Mouse (Mus musculus) left cerebral cortex, postnatal 36 days (tissue): ENCODE results near the gene Col11a2. TPM values are rescaled to one million over a fixed set of nuclear protein-coding genes. Genes with fewer than 3 reads are reported as not detected.
"Not testable (repeated sequence)": the region's sequence is repeated elsewhere in the genome, so short reads cannot be mapped to it uniquely, and the experiment has no call there.

Experiments
- DNase-seq, 2 experiments: peaks; one replicate each; pipeline ENCODE4 v3.0.0; 2021 to 2022; ENCODE audit warnings: low spot score in 2 of 2, mixed read lengths in 1 of 2
- intact Hi-C: fragments of 180-260 bp; cut with DNase I; formaldehyde crosslinking; loops from one replicate; pipeline ENCODE4 v1.15.1; 2025
- total RNA-seq, 2 experiments: library from RNA; stranded (reverse); gene quantifications; 2 replicates each; pipeline ENCODE4 v1.2.3; 2021

Gene Col11a2
- total RNA-seq: 10 to 100 TPM; 15.1 to 16.3 TPM

DNA sequence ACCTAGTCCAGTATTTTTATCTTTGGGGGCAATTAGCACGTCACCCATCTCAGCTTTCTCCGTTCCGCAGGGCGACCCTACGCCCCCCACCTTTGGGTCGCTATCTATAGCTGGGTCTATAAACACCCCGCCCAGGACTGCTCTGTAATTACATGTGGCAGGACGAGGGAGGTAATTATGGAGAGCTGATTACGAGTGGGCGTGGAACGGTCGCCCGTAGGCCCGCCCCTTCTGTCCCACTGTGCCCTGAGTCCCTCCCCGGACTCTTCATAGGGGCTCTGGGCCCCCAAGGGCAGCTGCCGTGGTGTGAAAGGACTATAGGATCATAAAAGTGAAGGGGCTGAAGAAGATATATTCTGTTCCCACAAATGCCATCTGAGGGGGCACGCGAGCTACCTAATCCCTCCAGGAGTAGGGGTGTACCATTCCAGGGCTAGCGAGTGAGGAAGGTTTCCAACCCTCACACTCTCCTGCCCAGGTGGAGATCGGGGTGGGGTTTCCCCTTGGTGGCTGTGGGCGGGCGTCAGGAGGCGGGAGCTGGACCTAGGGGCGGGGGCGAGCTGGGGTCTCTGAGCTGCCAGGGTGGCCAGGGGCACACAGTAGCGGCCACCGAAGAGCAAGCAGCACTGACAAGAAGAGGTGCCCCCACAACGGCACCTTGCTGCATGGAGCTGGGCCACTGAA lies at the start of gene Col11a2:
Col11a2 (plus strand) TSS at position 560 of the 684 bp plus-strand sequence.
- no peak for DNase-seq
- intact Hi-C loops: loop anchor here (10.0 kb wide), 1 partner anchor 556 kb away; the partner anchor contains the start of genes Ager and Pbx2

DNA sequence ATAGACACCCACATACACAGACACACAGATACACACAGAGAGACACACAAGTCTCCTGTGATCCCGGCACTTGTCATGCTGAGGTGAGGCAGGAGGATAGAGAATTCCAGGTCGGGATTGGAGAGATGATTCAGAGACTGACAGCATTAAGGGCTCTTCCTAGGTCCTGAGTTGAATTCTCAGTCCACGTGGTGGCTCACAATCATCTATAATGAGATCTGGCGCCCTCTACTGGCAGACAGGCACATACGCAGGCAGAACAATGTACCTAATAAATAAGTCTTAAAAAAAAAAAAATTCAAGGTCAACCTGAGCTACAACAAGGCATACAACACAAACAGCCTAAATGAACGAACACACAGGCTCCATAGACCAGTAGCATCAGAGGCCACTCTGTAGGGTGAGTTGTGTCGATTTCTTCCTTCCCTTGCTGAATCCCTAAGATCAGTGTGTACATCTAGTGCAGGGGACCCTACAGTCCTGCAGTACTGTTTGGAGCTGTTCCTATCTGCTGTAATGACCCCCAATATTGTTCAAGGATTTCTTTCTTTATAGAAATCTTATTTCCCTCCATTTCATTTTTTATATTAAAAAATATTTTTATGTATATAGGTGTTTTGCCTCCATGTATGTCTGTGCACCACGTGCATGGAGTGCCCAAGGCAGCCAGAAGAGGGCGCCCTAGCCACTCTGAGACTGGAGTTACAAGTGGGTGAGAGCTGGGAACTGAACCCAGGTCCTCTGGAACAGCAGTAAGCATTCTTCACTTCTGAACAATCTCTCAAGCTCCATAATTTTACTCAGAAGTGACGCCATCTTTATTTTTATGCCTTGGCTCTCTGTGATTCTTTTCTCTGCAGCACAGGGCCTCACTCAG lies 47.2 kb upstream of the Col11a2 start:
- DNase-seq: no peak
- intact Hi-C loops: no loop called here

DNA sequence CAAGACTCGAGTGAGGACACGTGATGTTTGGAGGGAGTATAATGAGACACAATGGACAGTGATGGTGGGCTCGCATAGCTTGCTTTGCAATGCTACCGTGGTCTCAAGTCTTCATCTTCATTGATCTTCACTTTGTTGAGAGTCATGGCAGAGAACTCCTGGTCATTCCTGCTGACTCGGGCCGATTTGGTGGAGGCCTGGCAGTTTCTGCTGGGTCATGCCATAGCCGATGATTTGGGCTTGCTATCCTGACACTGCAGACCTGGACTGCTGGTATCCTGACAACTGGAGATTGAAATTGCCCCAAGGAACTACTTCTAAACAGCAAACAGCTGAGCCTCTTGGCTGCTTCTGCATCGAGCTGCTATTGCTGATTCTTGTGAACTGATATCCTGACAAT lies 44.3 kb upstream of the Col11a2 start:
- intact Hi-C loops: loop anchor here (5.0 kb wide), 1 partner anchor 1297 kb away; no protein-coding TSS in a partner anchor
- DNase-seq: no peak

DNA sequence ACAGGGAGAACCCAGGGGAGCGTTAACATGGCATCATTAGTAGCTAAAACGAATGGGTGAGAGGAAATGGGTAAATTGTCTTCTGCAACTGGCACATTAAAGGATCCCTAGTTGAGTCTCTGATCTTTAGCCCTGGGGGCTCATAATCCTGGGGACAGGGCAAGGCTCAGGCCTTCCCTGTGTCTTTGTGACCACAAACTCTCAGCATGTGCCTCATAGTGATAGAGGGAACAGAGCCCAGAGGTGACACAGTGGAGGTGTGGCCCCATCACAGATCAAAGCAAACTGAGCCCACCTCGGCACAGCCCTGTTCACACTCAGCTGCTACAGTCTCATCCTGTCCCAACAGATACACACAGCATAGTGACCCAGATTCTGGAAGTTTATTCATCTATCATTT lies 43.6 kb upstream of the Col11a2 start:
- DNase-seq: no peak
- intact Hi-C loops: loop anchor here (5.0 kb wide), 1 partner anchor 1297 kb away; no protein-coding TSS in a partner anchor

DNA sequence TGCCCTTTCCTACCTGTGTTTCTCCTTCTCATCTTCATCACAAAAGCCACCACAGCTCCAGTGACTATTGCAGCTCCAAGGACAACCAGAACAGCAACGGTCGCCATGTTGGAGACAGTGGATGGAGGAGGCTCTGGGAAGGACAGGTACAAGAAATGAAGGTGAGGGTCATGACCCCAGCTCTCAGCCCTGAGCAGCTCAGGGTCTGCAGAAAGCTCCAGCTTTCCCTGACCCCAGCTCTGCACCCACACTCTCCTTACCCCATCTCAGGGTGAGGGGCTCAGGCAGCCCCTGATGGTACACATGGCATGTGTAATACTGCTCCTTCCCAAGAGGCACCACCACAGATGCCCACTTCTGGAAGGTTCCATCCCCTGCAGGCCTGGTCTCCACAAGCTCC lies 42.2 kb upstream of the Col11a2 start:
- intact Hi-C loops: loop anchor here (5.0 kb wide), 1 partner anchor 1295 kb away; no protein-coding TSS in a partner anchor
- not testable (repeated sequence) for DNase-seq

DNA sequence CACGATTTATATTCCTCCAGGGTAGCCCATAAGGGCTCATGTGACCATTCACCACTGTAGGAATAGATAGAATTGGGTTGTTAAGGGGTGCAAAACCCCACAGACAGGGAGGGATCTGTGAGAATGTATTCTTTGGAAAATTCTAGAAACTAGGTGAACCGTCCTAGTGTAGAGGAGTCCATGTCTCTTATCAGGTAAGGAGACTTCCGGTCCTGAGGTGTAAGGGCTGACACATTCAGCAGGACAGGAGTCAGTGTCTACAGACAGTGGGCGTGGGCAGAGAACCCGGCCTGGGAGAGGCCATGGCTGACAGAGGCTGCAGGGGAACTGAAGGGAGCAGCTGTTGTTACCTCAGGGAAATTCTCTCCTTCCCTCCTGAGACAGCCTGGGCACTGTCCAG lies 40.5 kb upstream of the Col11a2 start:
- DNase-seq: not testable (repeated sequence)
- intact Hi-C loops: loop anchor here (5.0 kb wide), 1 partner anchor 1294 kb away; no protein-coding TSS in a partner anchor

DNA sequence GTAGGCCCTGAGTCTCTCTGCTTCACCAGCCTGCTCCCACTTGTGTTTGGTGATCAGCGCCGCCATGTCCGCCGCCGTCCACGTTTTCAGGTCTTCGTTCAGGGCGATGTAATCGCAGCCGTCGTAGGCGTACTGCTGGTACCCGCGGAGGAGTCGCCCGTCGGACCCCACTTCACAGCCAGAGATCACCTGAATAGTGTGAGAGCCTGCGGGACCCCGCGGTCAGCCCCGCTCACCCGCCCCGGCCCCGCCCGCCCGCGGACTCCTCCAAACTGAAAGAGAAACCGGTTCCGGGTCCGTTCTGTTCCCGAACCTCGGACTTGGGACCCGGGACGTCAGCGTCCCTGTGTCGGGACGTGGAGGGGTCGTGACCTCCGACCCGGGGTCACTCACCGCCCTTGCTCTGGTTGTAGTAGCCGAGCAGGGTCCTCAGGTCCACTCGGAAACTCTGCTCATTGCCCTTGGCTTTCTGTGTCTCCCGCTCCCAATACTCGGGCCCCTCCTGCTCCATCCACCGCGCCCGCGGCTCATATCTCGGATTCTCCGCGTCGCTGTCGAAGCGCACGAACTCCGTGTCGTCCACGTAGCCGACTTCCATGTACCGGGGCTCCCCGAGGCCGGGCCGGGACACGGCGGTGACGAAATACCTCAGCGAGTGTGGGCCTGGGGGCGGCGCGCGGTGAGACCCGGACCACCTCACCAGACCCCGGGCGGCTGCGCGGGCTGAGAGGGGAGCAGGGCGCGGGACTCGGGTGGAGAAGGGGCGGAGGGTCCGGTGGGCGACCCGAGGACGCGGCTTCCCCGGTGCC lies 39.7 kb upstream of the Col11a2 start:
- intact Hi-C loops: loop anchor here (2.0 to 5.0 kb wide), 2 partner anchors 1263 to 1293 kb away; partner anchors contain the start of gene H2-D1
- DNase-seq: no peak

DNA sequence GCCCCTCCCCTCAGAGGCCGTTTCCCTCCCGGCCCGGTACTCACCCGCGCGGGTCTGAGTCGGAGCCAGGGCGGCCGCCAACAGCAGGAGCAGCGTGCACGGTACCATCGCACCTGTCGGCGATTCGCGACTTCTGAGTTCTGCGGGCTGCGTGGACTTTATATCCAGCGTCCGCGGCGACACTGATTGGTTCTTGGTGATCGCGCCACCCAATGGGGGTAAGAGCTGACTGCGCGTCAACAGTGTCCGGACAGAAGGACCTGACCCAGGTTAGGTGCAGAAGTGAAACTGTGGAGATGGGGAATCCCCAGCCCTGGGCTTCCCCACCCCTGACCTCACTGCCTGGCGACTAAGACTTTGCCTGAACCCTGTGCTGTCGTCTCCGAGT lies 39.1 kb upstream of the Col11a2 start, which contains the start of gene H2-K1:
H2-K1 (minus strand) TSS at position 198 of the 388 bp plus-strand sequence.
- intact Hi-C loops: loop anchor here (2.0 kb wide), 1 partner anchor 1263 kb away; the partner anchor contains the start of gene H2-D1
- peak; percentile 56 to 65 for DNase-seq

DNA sequence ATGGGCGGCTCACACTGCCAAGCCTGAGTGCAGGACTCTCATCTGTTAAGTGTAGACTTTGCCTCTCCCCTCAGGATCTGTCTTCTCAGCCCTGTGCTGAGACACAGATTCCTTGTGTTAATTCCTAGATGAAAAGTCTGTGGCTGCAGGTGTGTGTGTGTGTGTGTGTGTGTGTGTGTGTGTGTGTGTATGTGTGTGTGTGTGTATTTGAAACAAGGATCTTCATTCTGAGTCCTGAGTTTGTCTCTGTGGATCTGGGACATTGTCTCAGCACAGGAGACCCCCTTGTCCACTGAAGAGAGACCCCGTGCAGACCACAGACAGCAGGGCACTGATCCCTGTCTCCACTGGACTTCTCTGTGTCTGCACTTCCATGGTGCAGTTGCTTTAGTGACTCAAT lies 38.4 kb upstream of the Col11a2 start:
- intact Hi-C loops: loop anchor here (2.0 kb wide), 1 partner anchor 1262 kb away; the partner anchor contains the start of gene H2-D1
- DNase-seq: not testable (repeated sequence)

DNA sequence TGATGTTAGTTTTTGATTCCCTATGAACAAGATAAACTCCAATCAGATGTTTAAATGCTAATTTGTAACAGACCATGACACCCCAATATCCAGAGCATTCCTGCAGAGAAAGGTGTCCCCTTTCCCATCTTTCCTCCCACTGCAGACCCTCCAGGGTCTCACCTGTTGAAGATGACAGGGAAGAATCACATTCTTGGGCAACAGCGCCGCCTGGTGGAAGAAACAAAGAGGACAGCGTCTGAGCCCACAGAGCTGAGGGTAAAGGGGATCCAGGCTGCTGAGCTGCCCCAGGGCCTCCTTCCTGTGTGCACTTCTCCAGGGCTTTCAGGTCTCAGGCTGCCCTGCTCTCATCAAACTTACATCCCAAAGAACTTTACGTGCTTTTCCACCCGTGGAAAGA lies 35.8 kb upstream of the Col11a2 start:
- DNase-seq: no peak
- intact Hi-C loops: no loop called here

DNA sequence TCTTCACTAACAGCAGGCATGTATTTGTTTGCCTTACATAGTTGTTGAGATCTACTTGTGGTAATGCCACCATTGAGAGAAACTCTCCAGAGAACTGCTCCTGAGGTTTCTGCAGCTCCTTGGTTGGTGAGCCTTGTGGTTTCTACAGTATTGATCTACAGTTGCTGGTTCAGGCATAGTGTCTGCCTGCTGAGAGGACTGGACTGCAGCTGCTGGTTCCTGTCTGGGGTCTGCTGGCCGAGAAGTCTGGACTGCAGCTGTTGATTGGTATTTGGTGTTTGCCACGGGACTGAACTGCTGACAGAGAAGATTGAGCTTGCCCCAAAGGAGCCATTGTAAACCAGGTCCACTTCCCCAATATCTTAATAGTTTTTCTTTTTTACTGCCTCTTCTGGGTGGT lies 32.7 kb upstream of the Col11a2 start:
- intact Hi-C loops: loop anchor here (5.0 kb wide), 1 partner anchor 39 kb away; no protein-coding TSS in a partner anchor
- no peak for DNase-seq

DNA sequence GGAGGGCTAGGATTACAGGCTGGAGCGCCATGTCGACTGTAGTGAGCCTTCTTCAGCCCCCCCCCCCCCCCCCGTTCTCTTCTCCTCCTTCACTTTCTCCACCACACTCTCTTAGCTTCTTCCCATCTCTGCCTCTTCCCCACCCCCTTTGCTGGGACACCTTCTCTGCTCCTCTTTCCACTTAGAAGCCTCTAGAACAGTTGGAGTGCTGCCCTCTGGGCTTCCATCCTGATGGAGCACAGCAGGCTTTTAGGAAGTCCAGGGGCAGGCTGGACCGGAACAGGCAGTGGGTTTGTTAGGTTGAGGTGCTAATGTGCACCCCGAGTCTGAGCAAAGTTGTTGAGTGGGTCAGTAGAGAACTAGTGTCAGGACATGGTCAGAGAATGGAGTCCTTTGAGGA lies 29.1 kb upstream of the Col11a2 start:
- intact Hi-C loops: no loop called here
- DNase-seq: no peak

DNA sequence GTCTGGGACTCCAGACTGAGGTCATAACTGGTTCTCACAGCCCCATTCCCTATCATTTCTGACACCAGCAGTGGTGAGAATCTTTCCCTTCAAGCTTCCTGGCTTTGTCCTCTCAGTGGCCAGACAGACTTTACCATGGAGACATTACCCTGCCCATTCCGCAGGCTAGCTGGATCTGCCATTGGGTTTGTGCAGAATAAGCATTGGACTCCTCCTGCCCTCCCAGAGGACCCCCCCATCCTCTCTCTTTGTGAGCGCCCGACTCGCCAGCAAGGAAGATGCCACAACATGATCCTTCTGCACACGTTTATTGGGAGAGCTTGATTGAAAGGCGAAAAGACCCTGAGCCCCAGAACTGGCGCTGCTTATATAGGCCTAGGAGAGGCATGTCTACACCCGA lies 25.8 kb upstream of the Col11a2 start:
- intact Hi-C loops: no loop called here

DNA sequence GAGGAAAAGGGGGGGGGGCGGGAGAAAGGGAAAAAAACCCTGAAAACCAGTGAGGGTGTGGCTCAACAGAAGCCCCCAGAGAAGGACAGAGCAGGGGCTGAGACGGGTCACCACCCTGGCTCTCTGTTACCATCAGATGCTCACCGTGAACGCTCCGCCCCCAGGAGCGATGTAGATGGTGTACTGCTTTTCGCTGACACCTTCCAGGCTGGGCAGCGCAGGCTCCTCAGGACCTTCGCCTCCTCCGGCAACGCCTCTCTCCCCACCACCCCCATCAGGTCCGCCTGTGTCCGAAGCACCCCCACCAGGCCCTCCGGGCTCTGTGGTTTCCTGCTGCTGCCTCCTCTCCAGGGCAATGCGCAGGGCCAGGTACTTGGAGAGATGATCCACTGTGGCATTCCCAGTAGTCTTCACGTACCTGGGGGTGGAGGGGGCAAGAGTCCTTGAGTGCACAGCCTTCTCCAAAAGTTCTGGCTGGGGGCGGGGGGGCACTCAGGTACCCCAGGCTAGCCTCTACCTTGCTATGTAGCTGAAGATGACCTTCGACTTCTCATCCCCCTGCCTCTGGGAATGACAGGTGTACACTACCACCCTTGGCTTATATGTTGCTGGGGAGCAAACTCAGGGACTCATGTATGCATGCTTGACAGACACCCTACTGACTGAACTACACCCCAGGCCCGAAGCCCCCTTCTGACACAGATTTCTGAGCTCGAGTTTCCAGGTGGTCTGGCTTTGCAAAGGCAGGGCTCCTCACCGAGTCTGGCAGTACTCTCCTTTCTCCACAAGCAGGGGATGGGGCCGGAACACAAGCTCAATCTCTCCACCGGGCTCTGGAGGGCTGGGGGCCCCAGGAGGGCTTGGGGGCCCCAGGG lies 17.5 kb upstream of the Col11a2 start:
- intact Hi-C loops: loop anchor here (1.0 kb wide), 1 partner anchor 63 kb away; no protein-coding TSS in a partner anchor
- no peak for DNase-seq

More for the DNA sequence above, 25.8 kb upstream of the Col11a2 start:
- no peak for DNase-seq

DNA sequence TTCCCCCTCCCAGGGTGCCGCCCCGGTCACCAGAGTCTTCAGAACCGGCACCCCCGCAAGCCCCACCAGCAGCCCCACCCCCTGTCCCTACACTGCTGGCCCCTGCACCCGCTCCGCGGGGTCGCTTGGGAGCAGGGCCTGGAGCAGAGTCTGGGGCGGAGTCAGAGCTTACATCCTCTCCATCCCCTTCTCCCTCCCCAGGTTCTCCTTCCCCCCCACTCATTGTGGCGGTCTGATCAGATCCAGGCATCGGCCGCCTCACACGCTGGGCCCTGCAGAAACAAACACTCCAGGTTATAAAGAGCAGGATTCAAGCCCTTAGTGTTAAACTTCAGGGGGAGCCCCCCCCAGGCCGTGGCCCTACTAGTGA lies 16.8 kb upstream of the Col11a2 start:
- intact Hi-C loops: no loop called here
- DNase-seq: no peak

DNA sequence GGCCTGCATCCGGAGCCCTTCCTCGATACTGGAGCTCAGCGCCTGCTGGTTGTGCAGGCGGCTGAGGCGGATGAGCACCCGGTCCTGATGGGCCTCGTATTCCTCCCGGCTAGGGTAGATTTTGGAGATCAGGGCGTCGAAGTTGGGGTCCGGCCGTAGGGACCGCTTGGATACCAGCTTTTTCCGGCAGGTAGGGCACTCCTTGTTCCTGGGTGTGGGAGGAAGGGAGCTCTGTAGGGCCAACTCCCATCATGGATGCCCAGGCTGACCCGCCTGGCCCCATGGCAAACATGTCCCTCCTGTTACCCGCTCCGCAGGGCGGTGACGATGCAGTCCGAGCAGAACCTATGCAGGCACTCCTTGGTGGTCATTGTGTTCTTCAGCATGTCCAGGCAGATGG lies 16.2 kb upstream of the Col11a2 start:
- no peak for DNase-seq
- intact Hi-C loops: no loop called here

DNA sequence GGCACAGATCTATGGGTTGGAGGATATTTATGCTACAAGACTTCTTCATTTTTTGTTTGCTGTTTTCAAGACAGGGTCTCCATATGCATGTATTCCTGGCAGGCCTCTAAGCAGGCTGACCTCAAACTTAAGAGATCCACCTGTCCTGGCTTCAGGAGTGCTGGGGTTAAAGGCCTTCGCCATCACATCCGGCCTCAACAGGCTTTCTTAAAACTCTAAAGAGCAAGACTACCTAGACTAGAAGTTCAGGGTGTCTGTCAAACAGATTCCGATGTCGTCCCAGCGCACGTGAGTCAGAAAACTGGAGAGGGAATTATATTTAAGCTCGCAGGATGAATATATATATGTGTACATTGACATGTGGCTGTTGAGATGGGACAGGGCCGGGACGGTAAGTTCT lies 15.6 kb upstream of the Col11a2 start:
- intact Hi-C loops: no loop called here
- no peak for DNase-seq

DNA sequence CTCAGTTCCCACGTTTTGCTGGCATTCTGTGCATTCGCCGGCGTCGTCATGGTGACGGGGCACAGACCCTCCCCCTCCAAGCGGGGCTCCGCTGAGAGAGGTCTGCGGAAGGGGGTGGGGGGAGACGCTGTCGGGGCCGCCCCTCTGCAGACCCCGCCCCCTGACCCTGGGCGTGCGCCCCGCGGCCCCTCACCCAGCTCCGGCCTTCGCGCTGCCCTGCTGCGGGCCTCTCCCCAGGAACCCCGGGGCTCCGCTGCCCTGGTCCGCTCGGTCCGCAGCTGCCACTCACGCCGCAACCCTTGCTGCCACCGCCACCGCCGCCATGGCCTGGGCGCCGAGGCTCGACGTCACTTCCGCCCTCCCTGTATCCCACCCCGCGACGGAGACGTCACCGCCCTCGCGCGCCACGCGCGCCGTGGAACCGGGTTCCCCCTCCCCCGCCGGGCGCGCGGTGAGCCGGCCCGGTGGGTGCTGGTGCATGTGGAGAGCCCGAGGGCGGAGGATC lies 14.9 kb upstream of the Col11a2 start, which contains the start of gene Ring1:
Ring1 (minus strand) TSS at position 364 of the 505 bp plus-strand sequence.
- intact Hi-C loops: no loop called here

More for the DNA sequence above, 14.9 kb upstream of the Col11a2 start, which contains the start of gene Ring1:
- DNase-seq: peak; percentile 91 to 93
